In the genomic region with DNA sequence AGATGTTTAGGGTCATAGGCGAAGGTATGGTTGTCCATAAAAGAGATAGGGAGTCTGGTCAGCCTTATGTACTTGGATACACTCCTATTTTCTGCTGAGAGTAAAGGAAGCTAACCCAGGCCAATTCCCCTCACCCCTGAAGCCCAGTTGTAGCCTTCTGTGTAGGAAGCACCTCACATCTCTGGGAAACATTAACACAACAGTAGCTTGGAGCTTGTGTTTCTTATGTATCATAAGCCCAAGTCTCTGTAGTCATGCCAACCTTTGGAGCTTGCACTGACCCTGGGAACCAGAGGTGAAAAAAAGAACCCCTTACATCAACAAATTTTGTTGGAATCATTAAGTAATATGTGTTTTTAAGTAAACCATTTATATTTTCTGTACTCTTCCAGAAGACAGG, we compare ENCODE assay signal across 27 mouse cellular contexts. TPM values are rescaled to one million over a fixed set of nuclear protein-coding genes. Genes with fewer than 3 reads are reported as not detected.
DNase-seq lines count a peak whose midpoint lies in the region; ATAC-seq and TF ChIP-seq lines count a peak whose summit lies in the region.
"Had no signal": no experiment of that assay in that cellular context is flagged by ENCODE, and none has a peak within 500 bp of the region (broad histone marks: within the 10 kb centered on the region; RNA-seq: fewer than 3 reads in every experiment).

No protein-coding gene starts in this region.

- no peak overlapping the region for H3K4me2 ChIP-seq in kidney, postnatal 0 days (ENCODE audit: low read length)
- no peak overlapping the region for H3K4me2 ChIP-seq in hindbrain, embryonic 16.5 days (ENCODE audit: low read length)
- H3K4me2 ChIP-seq: embryonic facial prominence, embryonic 12.5 days; embryonic facial prominence, embryonic 15.5 days; heart, embryonic 11.5 days; hindbrain, embryonic 13.5 days had no signal

- H3K9ac ChIP-seq in kidney, postnatal 0 days (ENCODE audit: low read depth, low read length) = no peak overlapping the region
- H3K9ac ChIP-seq in hindbrain, embryonic 16.5 days (ENCODE audit: low read depth, low read length) = no peak overlapping the region
- H3K9ac ChIP-seq: embryonic facial prominence, embryonic 12.5 days; embryonic facial prominence, embryonic 15.5 days; forebrain, postnatal 0 days; hindbrain, embryonic 13.5 days had no signal

- H3K27me3 ChIP-seq in kidney, adult 2 months (replicated peaks; ENCODE audit: control insufficient read depth, insufficient read depth, low read length) = no peaks in the 10 kb centered on the region
- no peaks in the 10 kb centered on the region for H3K27me3 ChIP-seq in kidney, postnatal 0 days (ENCODE audit: insufficient read depth, low read length)
- no peaks in the 10 kb centered on the region for H3K27me3 ChIP-seq in hindbrain, embryonic 16.5 days (replicated peaks; ENCODE audit: control insufficient read depth, insufficient read depth, low read length)
- H3K27me3 ChIP-seq: CH12.LX; embryonic facial prominence, embryonic 12.5 days; embryonic facial prominence, embryonic 15.5 days; hindbrain, embryonic 13.5 days had no signal

- no peak for TF ChIP-seq CTCF in kidney, adult 2 months (conservative IDR thresholded peaks at IDR 0.05; ENCODE audit: insufficient read depth, insufficient read length, low read depth, low read length)
- no peak for TF ChIP-seq CTCF in kidney, postnatal 0 days (IDR thresholded peaks at IDR 0.05; ENCODE audit: low read depth)

- H3K4me3 ChIP-seq in kidney, adult 2 months (ENCODE audit: insufficient read depth, low read depth, low read length) = no peak overlapping the region
- H3K4me3 ChIP-seq in kidney, postnatal 0 days (replicated peaks; ENCODE audit: low read depth, low read length) = no peak overlapping the region
- H3K4me3 ChIP-seq in hindbrain, embryonic 16.5 days (ENCODE audit: low read length) = no peak overlapping the region
- H3K4me3 ChIP-seq: embryonic facial prominence, embryonic 12.5 days; embryonic facial prominence, embryonic 15.5 days; gastrocnemius, adult 2 months; hindbrain, embryonic 10.5 days; hindbrain, embryonic 13.5 days had no signal

- no peak overlapping the region for H3K27ac ChIP-seq in kidney, adult 2 months (ENCODE audit: insufficient read depth, low read depth, low read length)
- no peak overlapping the region for H3K27ac ChIP-seq in kidney, postnatal 0 days
- H3K27ac ChIP-seq in hindbrain, embryonic 16.5 days (ENCODE audit: low read depth, low read length) = no peak overlapping the region
- H3K27ac ChIP-seq: embryonic facial prominence, embryonic 12.5 days; embryonic facial prominence, embryonic 15.5 days; gastrocnemius, adult 2 months; hindbrain, embryonic 10.5 days; hindbrain, embryonic 13.5 days; hindbrain, postnatal 0 days had no signal

- no peaks in the 10 kb centered on the region for H3K9me3 ChIP-seq in kidney, postnatal 0 days (replicated peaks; ENCODE audit: low read length)
- no peaks in the 10 kb centered on the region for H3K9me3 ChIP-seq in hindbrain, embryonic 16.5 days (ENCODE audit: control insufficient read depth, low read length)
- H3K9me3 ChIP-seq: embryonic facial prominence, embryonic 12.5 days; embryonic facial prominence, embryonic 15.5 days; G1E; hindbrain, embryonic 13.5 days had no signal

- TF ChIP-seq POLR2A in kidney, adult 2 months (IDR thresholded peaks at IDR 0.05; ENCODE audit: low read depth, low read length) = no peak

- ATAC-seq in kidney, postnatal 0 days (replicated peaks; ENCODE audit: low FRiP score, low read depth) = peak; percentile 54; the same call in 1 of the 2 replicates
- no peak for ATAC-seq in hindbrain, embryonic 16.5 days
- ATAC-seq: forebrain, embryonic 14.5 days; forebrain, postnatal 0 days; hindbrain, postnatal 0 days; Patski had no signal

- H3K4me1 ChIP-seq in kidney, adult 2 months (ENCODE audit: control insufficient read depth, insufficient read depth, low read length) = no peaks in the 10 kb centered on the region
- H3K4me1 ChIP-seq in kidney, postnatal 0 days (replicated peaks; ENCODE audit: insufficient read depth, low read length) = no peaks in the 10 kb centered on the region
- H3K4me1 ChIP-seq in hindbrain, embryonic 16.5 days (ENCODE audit: control insufficient read depth, insufficient read depth, low read depth, low read length) = no peaks in the 10 kb centered on the region
- H3K4me1 ChIP-seq: embryonic facial prominence, embryonic 12.5 days; embryonic facial prominence, embryonic 15.5 days; hindbrain, embryonic 10.5 days; hindbrain, embryonic 13.5 days had no signal

- 82% methylated on average over 1 of the region's 1 CpGs for WGBS in kidney, adult 2 months
- 65% methylated on average over 1 of the region's 1 CpGs for WGBS in kidney, postnatal 0 days
- 73% methylated on average over 1 of the region's 1 CpGs for WGBS in hindbrain, embryonic 16.5 days

- no peaks in the 10 kb centered on the region for H3K36me3 ChIP-seq in kidney, adult 2 months (ENCODE audit: control insufficient read depth, insufficient read depth, low read length)
- no peaks in the 10 kb centered on the region for H3K36me3 ChIP-seq in kidney, postnatal 0 days (ENCODE audit: insufficient read depth, low read length)
- no peaks in the 10 kb centered on the region for H3K36me3 ChIP-seq in hindbrain, embryonic 16.5 days (ENCODE audit: control insufficient read depth, insufficient read depth, low read length)
- H3K36me3 ChIP-seq: embryonic facial prominence, embryonic 12.5 days; embryonic facial prominence, embryonic 15.5 days; G1E; hindbrain, embryonic 10.5 days; hindbrain, embryonic 13.5 days had no signal

- DNase-seq in kidney, adult 2 months = peak; percentile 60
- no peak for DNase-seq in kidney, postnatal 4 days
- no peak for DNase-seq in kidney, postnatal 0 days (ENCODE audit: low spot score)
- DNase-seq in kidney, adult 18-20 months = no peak
- peak; percentile 17 to 28 for DNase-seq in kidney, postnatal 36 days
- DNase-seq: adrenal gland, postnatal 10 days; adrenal gland, postnatal 36 days; B cell, adult 2 months; cerebellum, adult 18-20 months; cerebellum, adult 9-10 months; cerebellum, postnatal 14 days; forebrain, postnatal 0 days; gastrocnemius, adult 2 months; gastrocnemius, postnatal 14 days; heart, adult 11 months; heart, postnatal 36 days had no signal

RNA-seq across cellular contexts. Expression of gene Mbtps2, which starts 38.7 kb away (rescaled TPM):
- 5.9 and 11.3 TPM in 2 replicates for polyA plus RNA-seq in kidney, adult 2 months (2012; rRNA removed)
- polyA plus RNA-seq in kidney, postnatal 0 days (2015; fragmentation: Nextera tagmentation; extraction: Ambion mirVana) = 14.2 and 16.8 TPM in 2 replicates
- 25.9 and 30.1 TPM in 2 replicates for polyA plus RNA-seq in hindbrain, embryonic 16.5 days (2015; fragmentation: Nextera tagmentation; extraction: Ambion mirVana)

Comparison
In these comparisons a context has a peak if more than half of its experiments do, and no peak if none do; other contexts are left out.
1. DNase-seq: peak in kidney, adult 2 months (single experiment) and kidney, postnatal 36 days (2 of 2); none in kidney, postnatal 4 days (0 of 2), kidney, postnatal 0 days (single experiment) and kidney, adult 18-20 months (single experiment).